Mouse (Mus musculus) CD4-positive, CD25-positive, alpha-beta regulatory T cell, adult 2 months (primary cell): ENCODE measurements around the gene Hjurp.

Source experiments
- DNase-seq: peaks from one replicate; pipeline ENCODE4 v3.0.0-alpha.2; 2012; ENCODE audit warnings: low read depth, low spot score

The Hjurp gene

GRCm38 (mm10) chr1:88262255-88262654 lies 15.2 kb downstream of the Hjurp start:
- DNase-seq = no peak

- no peak for DNase-seq
Measured at GRCm38 (mm10) chr1:88261706-88262105, 15.7 kb downstream of the Hjurp start.

- DNase-seq = no peak
Measured at GRCm38 (mm10) chr1:88260604-88261377, 16.6 kb downstream of the Hjurp start.

- no peak for DNase-seq
Measured at GRCm38 (mm10) chr1:88260114-88260513, 17.3 kb downstream of the Hjurp start.

- no peak for DNase-seq
Measured at GRCm38 (mm10) chr1:88259643-88260024, 17.8 kb downstream of the Hjurp start.

GRCm38 (mm10) chr1:88258881-88259642 lies 18.4 kb downstream of the Hjurp start:
- no peak for DNase-seq

- no peak for DNase-seq
Measured at GRCm38 (mm10) chr1:88258361-88258760, 19.1 kb downstream of the Hjurp start.

GRCm38 (mm10) chr1:88257681-88258080 lies 19.8 kb downstream of the Hjurp start:
- no peak for DNase-seq

GRCm38 (mm10) chr1:88256886-88257663 lies 20.4 kb downstream of the Hjurp start:
- no peak for DNase-seq

DNA sequence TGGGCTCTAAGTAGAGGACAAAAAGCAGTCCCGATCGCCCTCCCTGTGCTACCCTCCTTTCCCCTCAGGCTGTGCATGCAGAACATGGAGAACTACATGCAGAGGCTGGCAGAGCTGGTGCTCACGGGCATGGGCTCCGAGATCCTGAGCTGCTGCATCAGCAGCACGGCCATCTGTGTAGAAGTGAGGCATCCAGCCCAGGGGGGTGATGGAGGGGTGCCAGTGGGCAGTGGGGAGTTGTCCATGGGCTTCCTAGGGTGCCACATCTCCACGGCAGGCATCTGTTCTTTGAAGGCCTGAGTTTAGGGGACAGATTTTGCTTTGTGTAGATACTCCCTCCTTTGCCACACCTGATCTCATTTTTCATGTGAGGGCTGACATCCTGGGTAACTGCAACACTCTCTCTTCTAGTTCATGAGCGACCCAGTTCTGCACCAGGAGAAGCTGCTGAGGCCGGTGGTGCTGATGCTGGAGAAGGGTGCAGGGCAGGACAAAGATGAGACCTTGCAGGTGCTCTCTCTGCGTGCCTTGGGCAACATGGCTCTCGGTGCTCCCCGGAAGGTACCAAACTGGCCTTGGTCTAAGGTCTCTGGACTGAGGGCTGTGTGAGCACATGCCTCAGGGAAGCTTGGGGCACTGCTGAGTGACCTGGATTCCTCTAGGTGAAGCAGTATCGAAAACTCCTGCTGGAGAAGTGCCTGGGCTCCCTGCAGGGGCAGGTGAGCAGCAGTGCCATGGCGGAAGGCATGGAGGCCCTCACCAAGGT lies 21.3 kb downstream of the Hjurp start:
- DNase-seq = no peak

DNA sequence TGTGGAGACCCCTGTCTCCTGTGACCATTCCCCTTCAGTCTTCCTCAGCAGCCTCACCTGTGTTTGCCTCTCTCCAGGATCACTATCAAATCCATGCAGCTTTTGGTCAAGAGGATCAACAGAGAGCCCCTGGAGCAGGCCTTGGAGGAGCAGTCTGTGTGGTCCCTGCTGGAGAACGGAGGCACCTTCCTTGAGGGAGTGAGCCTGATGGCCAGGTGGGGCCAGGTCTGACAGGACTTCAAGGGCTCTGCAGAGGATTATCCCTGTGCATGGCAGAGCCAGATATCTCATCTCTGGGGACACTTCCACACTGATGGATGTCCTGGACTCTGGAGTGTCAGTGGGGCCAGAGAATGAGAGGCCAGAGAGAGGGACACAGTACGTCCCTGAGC lies 22.0 kb downstream of the Hjurp start:
- no peak for DNase-seq

DNA sequence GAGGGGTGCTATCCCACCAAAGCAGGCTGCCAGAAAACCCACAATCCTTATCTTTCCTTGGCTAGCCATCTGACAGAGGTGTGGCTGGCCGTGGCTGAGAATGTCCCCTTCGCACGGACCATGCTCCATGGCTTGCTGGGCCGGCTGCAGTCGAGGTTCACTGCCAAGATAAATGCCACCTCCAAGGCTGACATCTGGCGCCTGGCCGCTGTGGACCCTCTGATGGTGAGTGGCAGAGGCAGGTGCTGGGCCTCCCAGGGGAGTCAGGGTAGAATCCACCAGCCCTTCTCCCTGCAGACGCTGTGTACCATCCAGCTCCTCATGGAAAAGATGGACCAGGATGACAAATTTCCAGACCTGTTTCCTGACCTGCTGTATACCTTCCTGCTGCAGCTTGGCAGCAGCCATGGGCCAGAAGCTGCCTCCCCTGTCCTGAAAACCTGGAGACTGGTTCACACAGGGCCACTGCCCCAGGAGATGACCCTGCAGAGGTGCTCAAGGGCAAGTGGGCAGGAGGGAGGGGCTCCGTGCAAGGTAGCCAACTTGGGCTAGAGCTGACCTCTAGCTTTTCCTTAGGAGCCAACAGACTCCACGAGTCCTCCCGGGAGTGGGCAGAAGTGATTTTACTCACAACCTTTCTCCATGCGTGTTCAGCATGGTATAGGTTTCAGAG lies 22.5 kb downstream of the Hjurp start:
- no peak for DNase-seq

GRCm38 (mm10) chr1:88253540-88253939 lies 23.9 kb downstream of the Hjurp start:
- DNase-seq = no peak

GRCm38 (mm10) chr1:88253106-88253505 lies 24.3 kb downstream of the Hjurp start:
- no peak for DNase-seq

DNA sequence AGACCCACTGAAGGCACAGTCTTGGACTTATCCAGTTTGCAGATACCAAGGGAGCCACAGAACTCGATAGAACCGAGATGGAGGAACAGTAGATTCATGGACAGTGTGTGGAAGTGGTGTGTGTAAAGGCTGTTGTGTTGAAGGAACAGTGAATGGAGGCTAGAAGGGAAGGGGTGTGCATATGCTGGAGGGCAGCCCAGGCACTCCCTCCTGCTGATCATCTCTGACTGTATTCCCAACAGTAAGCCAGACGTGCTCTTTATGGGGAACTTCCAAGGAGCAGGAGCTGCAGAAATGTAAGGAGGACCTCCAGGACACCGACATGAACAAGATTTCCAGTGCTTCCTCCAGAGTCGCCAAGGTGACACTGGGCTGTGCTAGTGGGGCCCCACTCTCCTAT lies 27.4 kb downstream of the Hjurp start:
- DNase-seq = no peak

DNA sequence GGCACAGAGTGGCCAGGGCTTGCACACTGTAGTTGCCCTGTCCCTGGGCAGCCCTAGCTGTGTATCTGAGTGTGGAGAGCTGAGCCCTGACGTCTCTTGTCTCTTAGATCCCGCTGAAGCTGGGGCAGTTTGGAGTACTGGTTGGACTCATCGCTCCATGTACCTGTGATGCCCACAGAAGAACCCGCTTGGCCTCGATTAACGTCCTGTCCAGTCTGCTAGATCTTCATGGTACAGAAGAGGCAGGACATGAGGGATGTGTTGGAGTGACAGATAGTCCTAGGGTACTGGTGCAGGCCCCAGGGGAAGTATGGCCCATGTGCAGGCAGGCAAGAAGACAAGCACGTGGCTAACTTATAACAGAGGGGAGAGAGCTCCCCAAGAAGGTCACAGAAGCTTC lies 27.8 kb downstream of the Hjurp start:
- no peak for DNase-seq

GRCm38 (mm10) chr1:88248658-88249057 lies 28.8 kb downstream of the Hjurp start:
- no peak for DNase-seq

GRCm38 (mm10) chr1:88247660-88248059 lies 29.8 kb downstream of the Hjurp start:
- no peak for DNase-seq

- no peak for DNase-seq
Measured at GRCm38 (mm10) chr1:88246386-88246785, 31.0 kb downstream of the Hjurp start.

- DNase-seq = no peak
Measured at GRCm38 (mm10) chr1:88245881-88246280, 31.6 kb downstream of the Hjurp start.

- no peak for DNase-seq
Measured at GRCm38 (mm10) chr1:88243861-88244260, 33.6 kb downstream of the Hjurp start.
